Mouse (Mus musculus) ES-E14 (cell line): ENCODE results near the gene Glo1.

ENCODE experiments used
- CHD2 ChIP-seq: IDR thresholded peaks from 2 replicates; pipeline ENCODE4 v1.6.1; 2014; ENCODE audit warnings: mild to moderate bottlenecking, low read depth, low read length, inconsistent platforms
- MAFK ChIP-seq: IDR thresholded peaks from 2 replicates; pipeline ENCODE4 v1.6.1; 2014; ENCODE audit warnings: mild to moderate bottlenecking, low read depth, low read length, inconsistent platforms; ENCODE audit not compliant: insufficient read depth
- ZC3H11A ChIP-seq: IDR thresholded peaks from 2 replicates; pipeline ENCODE4 v1.6.1; 2012; ENCODE audit warnings: low read depth, mild to moderate bottlenecking, inconsistent platforms, low read length, borderline replicate concordance
- ZNF384 ChIP-seq: IDR thresholded peaks from 2 replicates; pipeline ENCODE4 v1.6.1; 2012; ENCODE audit warnings: low read depth, low read length, inconsistent platforms

GRCm38 (mm10) chr17:30598300-30598699 is 28.4 kb downstream of the Glo1 start:
- no peak for TF ChIP-seq ZC3H11A
- no peak for TF ChIP-seq ZNF384
- TF ChIP-seq CHD2: no peak
- no peak for TF ChIP-seq MAFK
